Mouse (Mus musculus) small intestine, adult 2 months (tissue): ENCODE results near the gene Tns1.

ENCODE experiments used
- CTCF ChIP-seq: fragments of 200-500 bp; IDR thresholded peaks from 2 replicates; pipeline ENCODE4 v1.5.1; 2012; ENCODE audit warnings: low read depth, mild to moderate bottlenecking, control low read depth, inconsistent platforms, low read length, moderate library complexity, mixed read lengths; ENCODE audit not compliant: insufficient replicate concordance, insufficient read length; ENCODE audit errors: extremely low read depth
- POLR2A ChIP-seq: fragments of 200-500 bp; IDR thresholded peaks from 2 replicates; pipeline ENCODE4 v1.6.1; 2012; ENCODE audit warnings: low read depth, mild to moderate bottlenecking, control low read depth, inconsistent platforms, low read length, moderate library complexity

DNA sequence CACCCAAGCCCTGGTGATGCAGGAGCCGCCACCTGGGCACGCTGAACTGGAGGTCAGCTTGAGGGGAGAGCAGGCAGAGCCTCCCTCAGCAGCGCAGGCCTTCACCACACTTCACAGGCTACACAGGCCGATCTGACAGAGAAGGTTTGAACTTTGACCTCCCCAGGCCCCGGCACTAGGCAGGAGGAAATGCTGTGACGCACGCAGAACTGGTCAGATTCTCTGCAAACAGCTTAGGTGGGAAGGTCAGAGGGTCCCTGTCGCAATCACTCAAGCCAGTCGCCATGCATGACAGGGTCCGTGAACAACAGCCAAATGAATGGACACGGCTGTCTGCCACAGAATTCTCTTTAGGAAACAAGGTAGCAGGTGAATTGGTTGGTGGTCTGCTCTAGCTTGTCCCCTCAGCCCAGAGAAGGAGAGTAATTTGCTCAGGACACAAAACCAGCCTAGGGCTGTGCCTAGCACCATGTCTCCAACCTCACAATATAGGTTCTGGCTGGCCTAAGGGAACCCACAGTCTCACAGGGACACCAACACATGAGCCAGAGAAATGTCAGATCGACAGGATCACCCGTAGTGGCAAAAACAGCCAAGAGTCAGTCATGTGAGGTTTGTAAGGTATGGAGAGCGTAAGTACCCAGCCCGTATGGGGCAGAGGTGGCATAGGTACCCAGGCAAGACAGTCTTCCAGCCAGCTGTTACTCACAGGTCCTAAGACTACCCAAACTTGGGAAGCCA lies 194.9 kb downstream of the Tns1 start:
- TF ChIP-seq CTCF (no peak), POLR2A (no peak)
